Mouse (Mus musculus): ENCODE data around the gene Eya2. TPM values are rescaled to one million over a fixed set of nuclear protein-coding genes. Genes with fewer than 3 reads are reported as not detected.
"Not testable (repeated sequence)": the region's sequence is repeated elsewhere in the genome, so short reads cannot be mapped to it uniquely, and the experiment has no call there.

The Eya2 gene
- polyA plus RNA-seq, 1 experiment: 1.5 TPM

DNA sequence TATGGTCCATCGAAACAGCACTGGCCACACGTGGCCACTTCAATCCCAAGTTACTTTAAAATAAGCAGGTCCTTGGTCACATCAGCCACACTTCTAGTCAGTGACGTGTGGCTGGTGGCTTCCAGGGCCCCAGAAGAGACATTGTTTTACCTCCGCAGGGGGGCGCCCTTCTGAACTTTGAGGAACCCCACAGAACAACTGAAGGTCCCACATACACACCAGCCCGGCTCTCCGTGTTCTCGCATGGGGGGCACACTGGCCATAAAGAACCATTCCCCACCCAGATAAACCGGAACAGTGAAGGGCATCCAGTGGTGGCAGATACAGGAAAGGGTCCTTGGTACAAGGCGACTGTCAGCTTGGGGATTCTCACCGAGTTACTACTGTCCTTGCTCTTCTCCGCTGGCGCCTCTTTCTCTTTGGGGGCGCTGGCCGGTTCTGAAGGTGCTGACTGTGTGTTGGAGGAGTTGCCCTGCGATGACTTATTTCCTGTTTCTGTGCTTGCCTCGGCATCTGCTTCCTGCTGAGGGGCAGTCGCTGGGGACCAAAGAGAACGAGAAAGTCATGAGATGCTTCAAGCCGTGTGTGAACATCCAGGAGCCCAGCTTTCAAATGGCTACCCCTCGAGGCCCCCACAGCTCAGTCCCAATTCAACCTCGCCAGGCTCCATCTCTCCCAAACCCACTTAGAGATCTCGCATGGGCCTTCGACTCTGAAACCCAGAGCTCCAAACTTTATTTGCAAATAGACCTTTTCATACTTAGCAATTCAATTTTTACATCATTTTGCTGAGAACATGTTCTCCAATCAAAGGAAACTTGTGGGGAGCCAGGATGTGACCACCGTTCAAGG is 197.8 kb downstream of the Eya2 start:
- no peak for DNase-seq (ENCODE audit: low read depth, low spot score)
- WGBS: 87% methylated on average over 25 of the region's 25 CpGs

DNA sequence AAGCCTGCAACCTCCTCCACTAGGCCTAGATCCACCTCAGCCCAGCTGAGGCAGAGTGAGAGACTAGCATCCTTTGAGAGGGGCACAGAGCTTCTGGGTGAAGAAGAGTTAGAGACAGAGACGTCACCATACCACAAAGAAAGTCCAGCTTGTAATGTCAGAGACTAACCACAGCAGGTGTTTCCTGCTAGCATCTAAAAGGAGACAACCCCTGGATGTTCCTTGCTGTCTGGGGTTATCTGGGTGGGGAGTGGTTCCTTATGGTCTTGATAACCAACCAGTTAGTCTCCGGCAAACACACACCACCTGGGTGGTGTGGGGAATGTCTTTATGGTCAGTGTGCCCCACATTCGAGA is 198.4 kb downstream of the Eya2 start:
- DNase-seq (ENCODE audit: low read depth, low spot score): no peak
- WGBS: 56% methylated on average over 3 of the region's 3 CpGs

DNA sequence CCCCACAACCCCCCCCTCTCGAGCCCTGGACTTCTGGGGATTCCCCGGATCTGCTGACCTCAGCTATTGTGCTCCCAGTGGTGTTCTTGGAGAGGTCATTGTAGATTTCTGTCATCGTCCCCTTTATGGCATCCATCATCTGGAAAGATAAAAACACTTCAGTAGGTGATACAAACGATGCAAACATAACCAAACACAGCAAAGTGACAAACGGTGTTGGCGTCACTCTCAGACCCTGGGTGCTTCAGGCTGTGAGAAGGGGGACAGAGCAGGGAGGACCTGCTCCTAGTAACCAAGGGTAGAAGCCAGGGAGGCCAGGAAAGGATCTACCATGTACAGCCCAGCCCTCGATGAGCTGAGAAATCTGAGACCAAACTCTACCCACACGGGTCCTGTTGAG is 203.0 kb downstream of the Eya2 start:
- WGBS: 72% methylated on average over 8 of the region's 8 CpGs
- no peak for DNase-seq (ENCODE audit: low read depth, low spot score)

GRCm38 (mm10) chr2:165800174-165800573 is 205.3 kb downstream of the Eya2 start:
- over 99% methylated on average over 3 of the region's 3 CpGs for WGBS
- DNase-seq (ENCODE audit: low read depth, low spot score): not testable (repeated sequence)

- 95% methylated on average over 12 of the region's 12 CpGs for WGBS
- no peak for DNase-seq (ENCODE audit: low read depth, low spot score)
Observed at GRCm38 (mm10) chr2:165808179-165808975, 213.5 kb downstream of the Eya2 start.

- no peak for DNase-seq (ENCODE audit: low read depth, low spot score)
- 96% methylated on average over 5 of the region's 5 CpGs for WGBS
Observed at GRCm38 (mm10) chr2:165809091-165809490, 214.3 kb downstream of the Eya2 start.

- WGBS: 93% methylated on average over 5 of the region's 5 CpGs
- DNase-seq (ENCODE audit: low read depth, low spot score): no peak
Observed at GRCm38 (mm10) chr2:165809901-165810477, 215.2 kb downstream of the Eya2 start.

DNA sequence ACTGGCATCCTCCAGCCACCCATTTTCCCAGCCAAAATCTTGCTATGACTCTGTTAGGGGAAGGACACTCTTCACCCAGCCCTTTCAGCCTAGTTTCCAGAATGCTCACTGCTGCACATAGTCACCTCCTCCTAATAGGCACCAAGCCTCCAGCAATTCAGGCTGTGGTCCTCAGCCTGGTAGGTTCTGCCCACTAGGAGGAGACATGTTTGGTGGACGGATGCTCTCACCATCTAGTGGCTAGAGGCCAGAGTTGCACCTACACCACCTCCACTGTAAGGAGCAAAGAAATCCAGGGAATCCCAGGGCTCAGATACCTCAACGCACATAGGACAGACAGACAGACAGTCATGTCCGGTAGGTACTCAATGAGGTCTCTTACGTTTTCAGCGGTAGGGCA is 216.7 kb downstream of the Eya2 start:
- 63% methylated on average over 5 of the region's 5 CpGs for whole genome bisulfite sequencing
- DNase-seq (ENCODE audit: low read depth, low spot score): no peak

- 78% methylated on average over 8 of the region's 8 CpGs for WGBS
- no peak for DNase-seq (ENCODE audit: low read depth, low spot score)
Observed at GRCm38 (mm10) chr2:165812889-165813288, 218.1 kb downstream of the Eya2 start.

GRCm38 (mm10) chr2:165815103-165815880 is 220.5 kb downstream of the Eya2 start:
- DNase-seq (ENCODE audit: low read depth, low spot score): no peak
- 85% methylated on average over 28 of the region's 28 CpGs for WGBS

- no peak for DNase-seq (ENCODE audit: low read depth, low spot score)
Observed at GRCm38 (mm10) chr2:165817437-165817836, 222.6 kb downstream of the Eya2 start.

GRCm38 (mm10) chr2:165818570-165818969 is 223.7 kb downstream of the Eya2 start:
- WGBS: 86% methylated on average over 6 of the region's 6 CpGs
- DNase-seq (ENCODE audit: low read depth, low spot score): no peak

More at GRCm38 (mm10) chr2:165817437-165817836, 222.6 kb downstream of the Eya2 start:
- 93% methylated on average over 10 of the region's 10 CpGs for WGBS

DNA sequence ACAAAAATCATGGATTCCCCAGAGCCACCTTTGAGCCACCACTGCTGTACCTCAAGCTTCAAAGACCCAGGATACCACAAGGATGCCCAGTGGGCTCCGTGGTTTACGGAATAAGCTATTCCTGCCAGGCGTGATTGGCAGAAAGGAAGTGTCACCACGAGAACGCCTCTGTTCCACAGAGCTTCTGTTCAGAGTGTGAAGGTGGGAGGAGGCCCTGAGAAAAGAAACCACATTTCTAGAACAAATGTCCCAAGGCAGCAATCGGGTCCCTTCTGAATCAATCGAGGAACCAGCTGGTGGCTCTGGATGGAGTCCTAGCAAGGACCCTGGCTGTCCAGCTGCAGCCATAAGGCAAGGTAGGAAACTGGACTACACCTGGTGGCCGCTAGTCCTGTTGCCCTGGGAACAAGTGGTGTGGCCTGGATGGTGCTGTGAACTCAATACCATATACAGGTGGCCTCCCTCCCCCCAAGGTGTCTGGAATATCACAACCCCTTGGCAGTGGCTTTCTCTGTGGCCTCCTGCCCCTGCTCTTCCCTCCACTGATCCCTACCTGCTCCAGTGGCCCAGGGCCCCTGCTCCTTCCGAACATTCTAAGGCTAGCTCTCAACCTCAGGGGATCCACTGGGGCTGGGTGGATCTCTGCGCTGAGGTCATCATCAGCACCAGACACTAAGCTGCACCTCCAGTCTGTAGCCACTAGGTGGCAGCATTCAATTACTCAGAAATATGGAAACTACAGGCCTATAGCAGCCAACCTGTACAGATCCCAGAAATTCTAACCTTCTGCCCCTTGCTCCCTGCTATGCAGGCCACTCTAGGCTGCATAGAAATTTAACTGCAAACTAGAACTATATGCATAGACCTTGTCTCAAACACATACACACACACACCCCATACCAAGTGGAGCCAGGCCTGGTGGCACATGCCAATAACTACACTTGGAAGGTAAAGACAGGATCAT is 224.4 kb downstream of the Eya2 start:
- WGBS: 67% methylated on average over 10 of the region's 10 CpGs
- peak; percentile 63 for DNase-seq (ENCODE audit: low read depth, low spot score)

GRCm38 (mm10) chr2:165820073-165820472 is 225.2 kb downstream of the Eya2 start:
- peak; percentile 37 for DNase-seq (ENCODE audit: low read depth, low spot score)
- 65% methylated on average over 3 of the region's 3 CpGs for WGBS

- no peak for DNase-seq (ENCODE audit: low read depth, low spot score)
- WGBS: 49% methylated on average over 15 of the region's 15 CpGs
Observed at GRCm38 (mm10) chr2:165820504-165821095, 225.8 kb downstream of the Eya2 start.
